Mouse (Mus musculus) neural tube, embryonic 11.5 days (tissue): ENCODE data around the gene Acsl1. TPM values are rescaled to one million over a fixed set of nuclear protein-coding genes. Genes with fewer than 3 reads are reported as not detected.

Experiments
- ATAC-seq: fragments of 200-750 bp; cut with Nextera tagmentation; 2 replicates; pipeline ENCODE4 v1.8.0; 2017; ENCODE audit warnings: moderate number of reproducible peaks, mild to moderate bottlenecking, moderate TSS enrichment, moderate library complexity; ENCODE audit not compliant: insufficient read depth, low FRiP score, low TSS enrichment
- DNase-seq: peaks from one replicate; pipeline ENCODE4 v3.0.0-alpha.2; 2015; ENCODE audit warnings: low spot score
- H3K27ac ChIP-seq: fragments of 300-500 bp; sonication (generic); 2 replicates; pipeline ENCODE4 v1.5.1; 2014; ENCODE audit warnings: low read depth, mild to moderate bottlenecking, low read length
- H3K27me3 ChIP-seq: fragments of 300-500 bp; sonication (generic); 2 replicates; pipeline ENCODE4 v1.6.1; 2014; ENCODE audit warnings: mild to moderate bottlenecking, low read length, mixed read lengths; ENCODE audit not compliant: control insufficient read depth, insufficient read depth
- H3K36me3 ChIP-seq: fragments of 300-500 bp; sonication (generic); 2 replicates; pipeline ENCODE4 v1.6.1; 2014; ENCODE audit warnings: mild to moderate bottlenecking, low read length, moderate library complexity, mixed read lengths; ENCODE audit not compliant: control insufficient read depth, insufficient read depth
- H3K4me1 ChIP-seq: fragments of 300-500 bp; sonication (generic); 2 replicates; pipeline ENCODE4 v1.6.1; 2014; ENCODE audit warnings: low read length, mixed read lengths; ENCODE audit not compliant: control insufficient read depth, insufficient read depth
- H3K4me2 ChIP-seq: fragments of 300-500 bp; sonication (generic); 2 replicates; pipeline ENCODE4 v1.6.1; 2014; ENCODE audit warnings: low read depth, mild to moderate bottlenecking, moderate library complexity
- H3K4me3 ChIP-seq: fragments of 300-500 bp; sonication (generic); 2 replicates; pipeline ENCODE4 v1.5.1; 2014; ENCODE audit warnings: low read depth, low read length
- H3K9ac ChIP-seq: fragments of 300-500 bp; sonication (generic); 2 replicates; pipeline ENCODE4 v1.6.1; 2014; ENCODE audit warnings: mild to moderate bottlenecking, low read length
- H3K9me3 ChIP-seq: fragments of 300-500 bp; sonication (generic); 2 replicates; pipeline ENCODE4 v1.6.1; 2016; ENCODE audit warnings: low read length; ENCODE audit not compliant: control insufficient read depth
- WGBS: fragments of 180-500 bp; shearing (Covaris S2); extraction: QIAGEN DNeasy Blood & Tissue Kit; methylation state at CpG from one replicate; pipeline ENCODE4 v1.1.7; 2014; 5-methylcytosine and 5-hydroxymethylcytosine counted together
- polyA plus RNA-seq: library from polyadenylated mRNA; unstranded; fragments of >200 nt; fragmentation: Nextera tagmentation; extraction: Ambion mirVana; gene quantifications from 2 replicates; pipeline ENCODE4 v1.2.1, GENCODE M21; 2014

Gene Acsl1
- polyA plus RNA-seq, 1 experiment from 2014 or later = 13.5 TPM

DNA sequence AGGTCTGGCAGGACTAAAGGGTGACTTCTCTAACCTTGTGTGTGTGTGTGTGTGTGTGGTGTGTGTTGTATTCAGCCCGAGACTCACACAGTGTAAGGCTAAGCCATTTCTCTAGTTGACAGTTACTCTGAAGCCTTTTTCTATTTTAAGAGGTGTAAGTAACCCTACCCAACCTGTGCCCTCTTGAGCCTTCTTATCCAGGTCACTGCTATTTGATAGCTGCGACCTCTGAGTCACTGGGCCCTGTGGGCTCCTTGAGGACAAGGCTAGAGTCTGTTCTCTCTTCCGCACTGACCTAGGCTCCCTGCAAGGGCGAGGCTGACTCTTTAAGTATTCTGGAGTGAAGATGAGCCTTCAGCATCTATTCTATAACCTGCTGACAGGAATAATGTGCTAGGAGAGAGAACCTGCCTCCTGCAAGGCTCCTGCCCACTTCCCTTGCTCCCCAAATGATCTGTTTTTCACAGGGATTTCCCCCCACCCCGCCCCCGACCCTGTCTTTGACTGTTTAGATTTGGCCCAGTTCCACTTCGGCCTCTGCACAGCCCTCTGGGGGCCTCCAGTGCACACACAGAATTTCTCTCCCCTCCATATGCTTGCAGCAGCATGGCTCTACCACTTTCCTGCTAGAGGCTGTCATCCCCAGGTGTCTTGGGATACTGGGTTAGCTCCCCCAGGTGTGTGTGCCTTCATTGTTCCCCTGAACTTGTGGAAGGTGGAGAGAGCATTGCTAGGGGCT lies 9.1 kb downstream of the Acsl1 start:
- no peak overlapping the region for H3K27ac ChIP-seq
- no peak overlapping the region for H3K4me2 ChIP-seq
- H3K9ac ChIP-seq = no peak overlapping the region
- H3K4me1 ChIP-seq = no peaks in the 10 kb centered on the region
- no peaks in the 10 kb centered on the region for H3K27me3 ChIP-seq
- 67% methylated on average over 7 of the region's 7 CpGs for WGBS
- no peak for ATAC-seq
- no peaks in the 10 kb centered on the region for H3K9me3 ChIP-seq
- no peak for DNase-seq
- H3K4me3 ChIP-seq = no peak overlapping the region
- no peaks in the 10 kb centered on the region for H3K36me3 ChIP-seq

DNA sequence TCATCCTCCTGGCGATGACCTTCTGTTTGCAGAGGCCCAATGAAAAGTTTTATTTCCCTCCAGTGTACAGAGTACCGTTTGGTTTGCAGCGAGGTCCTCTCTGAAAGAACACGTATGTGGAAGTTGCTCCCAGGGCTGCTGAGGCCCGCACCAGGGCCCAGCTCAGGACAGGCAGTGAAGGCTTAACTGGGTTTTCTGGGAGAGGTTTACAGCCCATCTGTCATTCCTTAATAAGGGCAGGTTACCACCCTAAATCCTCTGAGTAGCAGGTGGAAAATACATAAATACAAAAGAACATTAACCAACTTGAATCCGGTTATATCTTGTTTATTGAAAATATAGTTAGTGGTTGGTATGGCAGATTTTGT lies 9.7 kb downstream of the Acsl1 start:
- Histone ChIP-seq H3K4me3 (no peak overlapping the region), H3K9me3 (no peaks in the 10 kb centered on the region), H3K27ac (no peak overlapping the region), H3K4me2 (no peak overlapping the region), H3K36me3 (no peaks in the 10 kb centered on the region), H3K4me1 (no peaks in the 10 kb centered on the region), H3K27me3 (no peaks in the 10 kb centered on the region), H3K9ac (no peak overlapping the region)
- DNase-seq (no peak), ATAC-seq (no peak)
- WGBS = 65% methylated on average over 6 of the region's 6 CpGs

DNA sequence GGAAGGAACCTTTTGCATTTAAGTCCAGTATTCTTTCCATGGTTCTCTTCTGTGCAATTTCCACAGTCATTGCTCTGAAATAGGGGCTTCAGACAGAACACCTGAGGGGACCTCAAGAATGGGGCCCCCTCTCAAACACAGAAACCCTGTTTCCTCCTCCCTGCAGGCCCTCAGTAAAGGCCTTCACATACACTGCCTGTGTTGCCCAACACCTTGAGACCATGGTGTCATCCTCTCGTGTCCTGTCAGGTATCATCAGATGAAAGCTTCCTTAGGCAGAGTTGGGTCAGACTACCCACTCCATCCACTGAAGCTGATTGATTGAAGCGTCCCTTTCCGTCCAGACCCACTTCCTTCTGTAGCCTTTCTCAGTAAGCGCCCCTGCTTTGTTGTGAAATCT lies 11.9 kb downstream of the Acsl1 start:
- DNase-seq (no peak), ATAC-seq (no peak)
- Histone ChIP-seq H3K4me2 (no peak overlapping the region), H3K9me3 (no peaks in the 10 kb centered on the region), H3K27me3 (no peaks in the 10 kb centered on the region), H3K4me3 (no peak overlapping the region), H3K36me3 (no peaks in the 10 kb centered on the region), H3K4me1 (peaks cover under 1% of the 10 kb centered on the region; the same call in 1 of the 2 replicates), H3K27ac (no peak overlapping the region), H3K9ac (no peak overlapping the region)
- WGBS = 83% methylated on average over 4 of the region's 4 CpGs

DNA sequence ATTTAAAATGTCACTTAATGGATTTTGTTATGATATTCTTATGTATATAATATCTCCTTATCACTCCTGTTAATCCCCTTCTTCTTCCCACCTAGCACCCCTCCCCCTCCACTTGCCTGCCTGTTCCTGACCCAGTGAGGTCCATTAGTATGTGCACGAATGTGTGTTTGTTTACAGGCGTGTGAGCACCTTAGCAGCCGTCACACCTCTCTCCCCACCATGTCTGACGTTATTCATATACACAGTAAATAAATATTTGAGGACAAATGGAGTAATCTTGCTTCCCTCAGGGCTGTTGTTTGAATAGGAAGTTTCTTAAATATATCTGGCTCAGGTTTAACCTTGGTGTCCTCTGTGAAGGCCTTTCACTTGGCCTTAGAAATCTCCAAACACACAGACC lies 12.4 kb downstream of the Acsl1 start:
- H3K36me3 ChIP-seq = no peaks in the 10 kb centered on the region
- H3K4me1 ChIP-seq = peaks cover 3% of the 10 kb centered on the region; the same call in 1 of the 2 replicates
- ATAC-seq = no peak
- DNase-seq = no peak
- H3K9me3 ChIP-seq = no peaks in the 10 kb centered on the region
- H3K27ac ChIP-seq = no peak overlapping the region
- H3K9ac ChIP-seq = no peak overlapping the region
- WGBS = 85% methylated on average over 4 of the region's 4 CpGs
- H3K4me2 ChIP-seq = no peak overlapping the region
- H3K4me3 ChIP-seq = no peak overlapping the region
- no peaks in the 10 kb centered on the region for H3K27me3 ChIP-seq

DNA sequence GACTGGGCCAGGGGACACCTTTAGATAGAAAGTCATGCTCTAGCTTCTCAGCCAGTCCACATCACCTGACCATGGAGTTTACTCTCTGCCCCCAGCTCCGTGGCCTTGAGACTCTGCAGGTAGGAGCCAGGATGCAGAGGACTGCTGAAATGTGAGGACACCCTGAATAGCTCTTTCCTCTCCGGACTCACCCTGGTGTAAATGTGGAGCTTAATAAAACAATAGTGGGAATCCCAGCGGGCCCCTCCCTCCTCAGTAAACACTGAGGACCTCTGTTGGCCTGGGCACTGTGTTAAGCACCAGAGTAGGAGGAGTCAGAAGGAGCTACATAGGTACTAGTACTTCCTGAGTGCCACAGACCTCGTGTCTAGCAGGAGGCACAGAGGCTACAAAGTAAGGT lies 13.2 kb downstream of the Acsl1 start:
- Histone ChIP-seq H3K4me2 (no peak overlapping the region), H3K36me3 (no peaks in the 10 kb centered on the region), H3K9ac (no peak overlapping the region), H3K27ac (no peak overlapping the region), H3K9me3 (no peaks in the 10 kb centered on the region), H3K4me1 (peaks cover 3% of the 10 kb centered on the region; the same call in 1 of the 2 replicates), H3K4me3 (no peak overlapping the region), H3K27me3 (no peaks in the 10 kb centered on the region)
- DNase-seq (no peak), ATAC-seq (no peak)
- 38% methylated on average over 4 of the region's 4 CpGs for WGBS

DNA sequence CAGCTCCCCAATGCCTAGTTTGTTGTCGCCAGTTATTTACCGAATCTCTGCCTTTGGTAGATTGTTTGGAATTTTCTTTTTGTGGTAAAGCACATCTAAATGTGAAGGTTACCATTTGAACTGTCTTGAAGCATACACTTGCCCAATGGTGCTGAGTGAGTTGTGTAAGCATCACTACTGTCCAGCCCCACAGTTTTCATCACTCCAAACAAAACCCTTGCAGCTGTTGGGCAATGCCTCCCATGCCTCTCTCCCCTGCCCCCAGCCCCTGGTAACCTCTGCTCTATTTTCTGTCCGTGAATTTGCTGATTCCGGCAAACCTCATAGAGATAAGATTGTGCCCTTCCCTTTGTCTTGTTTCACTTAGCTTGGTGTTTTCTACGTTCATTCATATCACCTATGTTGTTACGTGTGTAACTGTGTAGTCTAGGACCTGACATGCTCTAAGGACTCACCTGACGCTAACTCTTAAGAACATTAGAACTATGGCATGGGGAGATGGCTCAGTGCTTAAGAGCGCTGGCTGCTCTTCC lies 14.2 kb downstream of the Acsl1 start:
- Histone ChIP-seq H3K4me2 (no peak overlapping the region), H3K9me3 (no peaks in the 10 kb centered on the region), H3K4me1 (peaks cover 3% of the 10 kb centered on the region; the same call in 1 of the 2 replicates), H3K9ac (no peak overlapping the region), H3K27ac (no peak overlapping the region), H3K4me3 (no peak overlapping the region), H3K27me3 (no peaks in the 10 kb centered on the region), H3K36me3 (no peaks in the 10 kb centered on the region)
- no peak for ATAC-seq
- no peak for DNase-seq
- 92% methylated on average over 8 of the region's 8 CpGs for WGBS

DNA sequence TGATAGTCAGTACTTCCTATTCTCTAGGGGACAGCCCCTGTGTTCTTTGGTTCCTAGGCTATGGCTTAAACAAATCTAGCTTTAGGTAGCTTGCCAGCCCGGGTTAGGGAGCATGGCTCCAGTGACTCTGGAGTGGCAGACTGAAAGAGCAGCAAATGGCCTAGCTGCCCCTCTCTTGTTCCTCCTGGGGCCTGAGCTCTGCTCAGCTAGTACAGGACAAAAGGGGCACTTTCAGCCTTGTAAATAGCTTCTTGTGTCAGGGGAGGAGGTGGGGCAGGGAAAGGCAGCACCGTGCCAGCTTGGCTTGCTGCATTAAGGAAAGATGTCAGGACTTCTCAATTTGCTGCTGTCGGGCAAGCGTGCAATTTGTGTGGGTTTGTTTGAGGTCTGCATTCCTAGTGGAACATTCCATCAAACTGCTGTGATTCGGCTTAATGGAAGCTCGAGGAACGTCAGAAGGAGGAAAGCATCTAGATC lies 17.3 kb downstream of the Acsl1 start:
- no peak for DNase-seq
- Histone ChIP-seq H3K27me3 (no peaks in the 10 kb centered on the region), H3K9ac (no peak overlapping the region), H3K4me3 (no peak overlapping the region), H3K4me2 (no peak overlapping the region), H3K36me3 (no peaks in the 10 kb centered on the region), H3K4me1 (peaks cover 3% of the 10 kb centered on the region; the same call in 1 of the 2 replicates), H3K27ac (no peak overlapping the region), H3K9me3 (no peaks in the 10 kb centered on the region)
- 43% methylated on average over 7 of the region's 7 CpGs for WGBS
- no peak for ATAC-seq

DNA sequence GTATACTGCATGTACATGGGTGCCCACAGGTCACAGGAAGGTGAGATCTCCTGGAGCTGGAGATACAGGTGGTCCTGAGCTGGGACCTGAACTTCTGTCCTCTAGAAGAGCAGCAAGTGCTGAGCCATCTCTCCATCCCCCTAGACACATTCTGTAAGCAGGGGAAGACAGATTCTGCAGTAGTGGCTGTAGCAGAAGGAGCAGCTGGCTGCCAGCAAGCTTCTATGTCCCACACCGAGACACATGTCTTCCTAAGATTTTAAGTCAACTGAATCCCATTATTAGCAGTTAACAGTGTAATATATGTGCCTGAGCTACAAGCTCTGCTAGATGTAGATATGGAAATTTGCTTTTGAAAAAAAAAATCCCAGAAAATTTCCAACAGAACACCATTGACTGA lies 18.4 kb downstream of the Acsl1 start:
- Histone ChIP-seq H3K9ac (no peak overlapping the region), H3K4me2 (no peak overlapping the region), H3K4me3 (no peak overlapping the region), H3K4me1 (peaks cover 3% of the 10 kb centered on the region; the same call in 1 of the 2 replicates), H3K27me3 (no peaks in the 10 kb centered on the region), H3K27ac (no peak overlapping the region), H3K9me3 (no peaks in the 10 kb centered on the region), H3K36me3 (no peaks in the 10 kb centered on the region)
- DNase-seq = no peak
- no peak for ATAC-seq
- WGBS = 86% methylated on average over 1 of the region's 1 CpGs

DNA sequence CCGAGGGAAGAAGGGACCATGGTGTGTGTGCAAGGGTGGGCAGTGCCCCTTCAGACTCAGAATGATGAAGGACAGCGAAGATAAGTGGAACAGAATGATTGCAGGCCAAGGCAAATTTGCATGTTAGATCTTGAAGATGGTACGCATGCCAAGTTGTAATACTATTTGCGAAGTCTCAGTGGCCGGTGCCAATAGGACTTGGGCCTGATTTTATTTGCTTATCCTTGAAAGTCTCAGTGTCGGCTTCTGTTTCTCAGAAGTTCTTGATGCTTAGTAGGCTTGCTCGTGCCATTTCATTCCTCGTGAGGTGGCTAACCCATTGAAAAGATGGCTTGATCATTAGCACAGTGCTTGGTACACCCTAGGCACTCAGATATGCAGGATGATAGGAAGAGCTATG lies 19.4 kb downstream of the Acsl1 start:
- peaks cover 3% of the 10 kb centered on the region; the same call in 1 of the 2 replicates for H3K4me1 ChIP-seq
- no peak overlapping the region for H3K9ac ChIP-seq
- H3K27ac ChIP-seq = no peak overlapping the region
- no peak for DNase-seq
- no peak overlapping the region for H3K4me3 ChIP-seq
- H3K4me2 ChIP-seq = no peak overlapping the region
- no peaks in the 10 kb centered on the region for H3K27me3 ChIP-seq
- ATAC-seq = no peak
- no peaks in the 10 kb centered on the region for H3K36me3 ChIP-seq
- no peaks in the 10 kb centered on the region for H3K9me3 ChIP-seq
- WGBS = 94% methylated on average over 8 of the region's 8 CpGs
